Mouse (Mus musculus): Measurements from ENCODE around the gene Mmp25. TPM values are rescaled to one million over a fixed set of nuclear protein-coding genes. Genes with fewer than 3 reads are reported as not detected.

Gene Mmp25
- polyA plus RNA-seq, 1 experiment: 0.36 TPM

DNA sequence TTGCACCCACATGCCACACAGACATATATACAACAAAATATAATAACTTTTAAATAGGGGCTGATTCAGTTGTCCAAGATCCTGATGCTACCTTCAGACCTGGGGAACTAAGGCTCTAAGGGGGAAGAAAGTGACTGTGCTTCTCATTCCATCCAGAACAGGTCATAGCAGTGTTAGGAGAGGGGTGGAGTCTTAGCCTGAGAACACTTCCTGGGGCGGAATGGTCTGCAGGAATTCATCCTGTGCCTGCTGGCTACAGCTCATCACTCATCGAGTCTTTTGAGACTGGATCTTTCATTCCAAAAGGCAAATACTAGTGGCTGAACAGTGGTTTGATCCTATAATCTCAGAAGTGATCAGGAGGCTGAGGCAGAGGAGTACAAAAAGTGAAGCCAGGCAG, 57.8 kb downstream of the Mmp25 start:
- TF ChIP-seq POLR2A (IDR thresholded peaks at IDR 0.05; ENCODE audit: control insufficient read depth, low read depth, low read length): no peak
- TF ChIP-seq CTCF (IDR thresholded peaks at IDR 0.05; ENCODE audit: control insufficient read depth, insufficient read depth, insufficient replicate concordance, low read depth, low read length): no peak
- H3K27me3 ChIP-seq (ENCODE audit: control insufficient read depth, insufficient read depth, low read length): no peaks in the 10 kb centered on the region
- no peak overlapping the region for H3K27ac ChIP-seq (ENCODE audit: control insufficient read depth, insufficient read depth, low read depth, low read length)
- peaks cover 14% of the 10 kb centered on the region for H3K4me1 ChIP-seq (ENCODE audit: control insufficient read depth, insufficient read depth, low read length)
- no peak overlapping the region for H3K4me3 ChIP-seq (ENCODE audit: control insufficient read depth, low read depth, low read length)
- no peaks in the 10 kb centered on the region for H3K36me3 ChIP-seq (ENCODE audit: control insufficient read depth, insufficient read depth, low read length)

- H3K4me3 ChIP-seq (ENCODE audit: control insufficient read depth, low read depth, low read length): peak overlapping the region; percentile 96
- no peak for TF ChIP-seq CTCF (IDR thresholded peaks at IDR 0.05; ENCODE audit: control insufficient read depth, insufficient read depth, insufficient replicate concordance, low read depth, low read length)
- peak; percentile 27; the same call in 1 of the 2 replicates for TF ChIP-seq POLR2A (IDR thresholded peaks at IDR 0.05; ENCODE audit: control insufficient read depth, low read depth, low read length)
- no peaks in the 10 kb centered on the region for H3K36me3 ChIP-seq (ENCODE audit: control insufficient read depth, insufficient read depth, low read length)
- H3K4me1 ChIP-seq (ENCODE audit: control insufficient read depth, insufficient read depth, low read length): peaks cover 11% of the 10 kb centered on the region
- no peaks in the 10 kb centered on the region for H3K27me3 ChIP-seq (ENCODE audit: control insufficient read depth, insufficient read depth, low read length)
- peak overlapping the region; percentile 51 for H3K27ac ChIP-seq (ENCODE audit: control insufficient read depth, insufficient read depth, low read depth, low read length)
Observed at GRCm38 (mm10) chr17:23585721-23586491, 59.2 kb downstream of the Mmp25 start.

DNA sequence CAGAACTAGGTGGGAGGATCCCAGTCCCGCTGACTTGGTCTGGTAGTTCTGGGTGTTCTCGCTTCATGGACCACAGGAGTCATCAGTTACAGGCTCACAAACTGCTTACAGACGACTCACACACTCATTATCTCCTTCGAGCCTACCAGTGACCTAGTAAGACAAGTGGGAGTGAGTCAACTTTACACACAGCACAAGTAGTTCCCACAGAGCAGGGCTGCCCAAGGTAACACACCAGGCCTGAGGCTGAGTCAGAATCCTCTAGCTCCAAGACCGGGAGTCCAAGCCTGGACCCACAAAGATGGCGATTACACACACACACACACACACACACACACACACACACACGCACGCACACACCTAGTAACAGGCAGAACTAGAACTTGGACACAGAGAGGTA, 60.3 kb downstream of the Mmp25 start:
- Histone ChIP-seq H3K27ac (ENCODE audit: control insufficient read depth, insufficient read depth, low read depth, low read length) (no peak overlapping the region), H3K27me3 (ENCODE audit: control insufficient read depth, insufficient read depth, low read length) (no peaks in the 10 kb centered on the region), H3K36me3 (ENCODE audit: control insufficient read depth, insufficient read depth, low read length) (no peaks in the 10 kb centered on the region), H3K4me3 (ENCODE audit: control insufficient read depth, low read depth, low read length) (peak overlapping the region; percentile 48; the same call in 1 of the 2 replicates), H3K4me1 (ENCODE audit: control insufficient read depth, insufficient read depth, low read length) (peaks cover 11% of the 10 kb centered on the region)
- no peak for TF ChIP-seq POLR2A (IDR thresholded peaks at IDR 0.05; ENCODE audit: control insufficient read depth, low read depth, low read length)
- no peak for TF ChIP-seq CTCF (IDR thresholded peaks at IDR 0.05; ENCODE audit: control insufficient read depth, insufficient read depth, insufficient replicate concordance, low read depth, low read length)

Other genes with a start within 250 kb of the Mmp25 start
- not detected in 2 replicates for gene Vmn2r117, start 165.6 kb downstream of the Mmp25 start, polyA plus RNA-seq (2012; rRNA removed)
- gene Zfp213, start 81.0 kb downstream of the Mmp25 start, polyA plus RNA-seq (2012; rRNA removed): 3.5 and 3.7 TPM in 2 replicates
- gene Zfp13, start 45.8 kb downstream of the Mmp25 start, polyA plus RNA-seq (2012; rRNA removed): 45.3 and 57.6 TPM in 2 replicates
- 4.5 and 4.9 TPM in 2 replicates for gene Zscan10, start 44.4 kb downstream of the Mmp25 start, polyA plus RNA-seq (2012; rRNA removed)
- 1.0 and 1.5 TPM in 2 replicates for gene Bicdl2, start 15.2 kb upstream of the Mmp25 start, polyA plus RNA-seq (2012; rRNA removed)
- gene Hcfc1r1, start 28.3 kb upstream of the Mmp25 start, polyA plus RNA-seq (2012; rRNA removed): 54.9 and 64.9 TPM in 2 replicates
- 9.8 and 9.9 TPM in 2 replicates for gene Thoc6, start 28.6 kb upstream of the Mmp25 start, polyA plus RNA-seq (2012; rRNA removed)
- gene Tnfrsf12a, start 32.2 kb upstream of the Mmp25 start, polyA plus RNA-seq (2012; rRNA removed): 1.2 and 1.7 TPM in 2 replicates
- gene Cldn6, start 34.0 kb upstream of the Mmp25 start, polyA plus RNA-seq (2012; rRNA removed): 0.16 and 0.19 TPM in 2 replicates
- 0.27 and 0.72 TPM in 2 replicates for gene Cldn9, start 38.7 kb upstream of the Mmp25 start, polyA plus RNA-seq (2012; rRNA removed)
- gene 1520401A03Rik, start 77.5 kb upstream of the Mmp25 start, polyA plus RNA-seq (2012; rRNA removed): 6.7 and 7.1 TPM in 2 replicates
- gene Pkmyt1, start 81.1 kb upstream of the Mmp25 start, polyA plus RNA-seq (2012; rRNA removed): 78.6 and 88.6 TPM in 2 replicates
- gene Paqr4, start 95.6 kb upstream of the Mmp25 start, polyA plus RNA-seq (2012; rRNA removed): 0.69 and 0.85 TPM in 2 replicates
- 0.80 and 0.97 TPM in 2 replicates for gene Kremen2, start 100.6 kb upstream of the Mmp25 start, polyA plus RNA-seq (2012; rRNA removed)
- 155 and 178 TPM in 2 replicates for gene Flywch1, start 126.3 kb upstream of the Mmp25 start, polyA plus RNA-seq (2012; rRNA removed)
- 11.8 and 14.8 TPM in 2 replicates for gene Flywch2, start 140.8 kb upstream of the Mmp25 start, polyA plus RNA-seq (2012; rRNA removed)
- 259 and 286 TPM in 2 replicates for gene Srrm2, start 145.3 kb upstream of the Mmp25 start, polyA plus RNA-seq (2012; rRNA removed)
- 1,587 and 1,813 TPM in 2 replicates for gene Elob, start 183.9 kb upstream of the Mmp25 start, polyA plus RNA-seq (2012; rRNA removed)
- gene Prss33, start 190.8 kb upstream of the Mmp25 start, polyA plus RNA-seq (2012; rRNA removed): 0.89 and 1.2 TPM in 2 replicates
- 0.30 and 0.36 TPM in 2 replicates for gene Prss32, start 198.6 kb upstream of the Mmp25 start, polyA plus RNA-seq (2012; rRNA removed)
- 12.2 and 13.8 TPM in 2 replicates for gene Prss41, start 198.9 kb upstream of the Mmp25 start, polyA plus RNA-seq (2012; rRNA removed)
- gene Prss21, start 222.8 kb upstream of the Mmp25 start, polyA plus RNA-seq (2012; rRNA removed): 208 and 246 TPM in 2 replicates
- gene Dcpp1, start 235.6 kb upstream of the Mmp25 start, polyA plus RNA-seq (2012; rRNA removed): 0.34 and 0.67 TPM in 2 replicates
- not detected in 2 replicates for gene Dcpp2, start 235.6 kb upstream of the Mmp25 start, polyA plus RNA-seq (2012; rRNA removed)

Measured in testis, adult 2 months (tissue).